Mouse (Mus musculus): ENCODE results near the gene Agpat2. TPM values are rescaled to one million over a fixed set of nuclear protein-coding genes. Genes with fewer than 3 reads are reported as not detected.

The Agpat2 gene
- polyA plus RNA-seq, 1 experiment from 2014 or later = 18.4 TPM

GRCm38 (mm10) chr2:26594934-26595724 lies 9.1 kb downstream of the Agpat2 start:
- no peak overlapping the region for H3K4me2 ChIP-seq
- 64% methylated on average over 6 of the region's 6 CpGs for WGBS
- H3K9ac ChIP-seq = no peak overlapping the region
- H3K9me3 ChIP-seq (replicated peaks) = no peaks in the 10 kb centered on the region
- peaks cover 51% of the 10 kb centered on the region for H3K36me3 ChIP-seq
- H3K27me3 ChIP-seq (replicated peaks) = no peaks in the 10 kb centered on the region
- no peak overlapping the region for H3K4me3 ChIP-seq
- no peak overlapping the region for H3K27ac ChIP-seq (ENCODE audit: poor library complexity, severe bottlenecking)
- peak; percentile 49 for ATAC-seq (ENCODE audit: insufficient number of reproducible peaks, low FRiP score)
- peaks cover 6% of the 10 kb centered on the region; the same call in 1 of the 2 replicates for H3K4me1 ChIP-seq (replicated peaks)

- H3K4me2 ChIP-seq = no peak overlapping the region
- WGBS = 76% methylated on average over 7 of the region's 7 CpGs
- H3K4me3 ChIP-seq = no peak overlapping the region
- peak; percentile 5; the same call in 1 of the 2 replicates for ATAC-seq (ENCODE audit: insufficient number of reproducible peaks, low FRiP score)
- H3K36me3 ChIP-seq = peaks cover 55% of the 10 kb centered on the region
- H3K27ac ChIP-seq (ENCODE audit: poor library complexity, severe bottlenecking) = no peak overlapping the region
- H3K9me3 ChIP-seq (replicated peaks) = no peaks in the 10 kb centered on the region
- H3K9ac ChIP-seq = no peak overlapping the region
- H3K4me1 ChIP-seq (replicated peaks) = peaks cover 9% of the 10 kb centered on the region; the same call in 1 of the 2 replicates
- no peaks in the 10 kb centered on the region for H3K27me3 ChIP-seq (replicated peaks)
These were observed 9.7 kb downstream of the Agpat2 start for GRCm38 (mm10) chr2:26594461-26594933.

- Histone ChIP-seq H3K4me3 (no peak overlapping the region), H3K4me1 (replicated peaks) (peaks cover 11% of the 10 kb centered on the region; the same call in 1 of the 2 replicates), H3K27me3 (replicated peaks) (no peaks in the 10 kb centered on the region), H3K4me2 (no peak overlapping the region), H3K9me3 (replicated peaks) (no peaks in the 10 kb centered on the region), H3K27ac (ENCODE audit: poor library complexity, severe bottlenecking) (no peak overlapping the region), H3K36me3 (peaks cover 58% of the 10 kb centered on the region), H3K9ac (no peak overlapping the region)
- 59% methylated on average over 9 of the region's 9 CpGs for WGBS
- ATAC-seq (ENCODE audit: insufficient number of reproducible peaks, low FRiP score) = no peak
These were observed 10.2 kb downstream of the Agpat2 start for GRCm38 (mm10) chr2:26594022-26594346.

GRCm38 (mm10) chr2:26593211-26594021 lies 10.8 kb downstream of the Agpat2 start:
- ATAC-seq (ENCODE audit: insufficient number of reproducible peaks, low FRiP score) = no peak
- no peaks in the 10 kb centered on the region for H3K9me3 ChIP-seq (replicated peaks)

GRCm38 (mm10) chr2:26591416-26591815 lies 12.8 kb downstream of the Agpat2 start:
- WGBS = 77% methylated on average over 12 of the region's 12 CpGs
- Histone ChIP-seq H3K9ac (peak overlapping the region; percentile 36; the same call in 1 of the 2 replicates), H3K4me3 (no peak overlapping the region), H3K9me3 (replicated peaks) (no peaks in the 10 kb centered on the region), H3K27me3 (replicated peaks) (no peaks in the 10 kb centered on the region), H3K27ac (ENCODE audit: poor library complexity, severe bottlenecking) (peak overlapping the region; percentile 11; the same call in 1 of the 2 replicates), H3K4me1 (replicated peaks) (peaks cover 33% of the 10 kb centered on the region), H3K36me3 (peaks cover 60% of the 10 kb centered on the region), H3K4me2 (no peak overlapping the region)
- no peak for ATAC-seq (ENCODE audit: insufficient number of reproducible peaks, low FRiP score)

More at GRCm38 (mm10) chr2:26593211-26594021, 10.8 kb downstream of the Agpat2 start:
- H3K36me3 ChIP-seq = peaks cover 58% of the 10 kb centered on the region
- H3K4me3 ChIP-seq = no peak overlapping the region
- WGBS = 62% methylated on average over 9 of the region's 9 CpGs
- peaks cover 17% of the 10 kb centered on the region for H3K4me1 ChIP-seq (replicated peaks)
- H3K27me3 ChIP-seq (replicated peaks) = no peaks in the 10 kb centered on the region
- H3K4me2 ChIP-seq = no peak overlapping the region
- no peak overlapping the region for H3K27ac ChIP-seq (ENCODE audit: poor library complexity, severe bottlenecking)
- H3K9ac ChIP-seq = no peak overlapping the region

GRCm38 (mm10) chr2:26590962-26591361 lies 13.3 kb downstream of the Agpat2 start:
- H3K4me2 ChIP-seq = peak overlapping the region; percentile 16
- WGBS = 90% methylated on average over 7 of the region's 7 CpGs
- peak overlapping the region; percentile 36; the same call in 1 of the 2 replicates for H3K9ac ChIP-seq
- H3K4me1 ChIP-seq (replicated peaks) = peaks cover 37% of the 10 kb centered on the region
- no peaks in the 10 kb centered on the region for H3K9me3 ChIP-seq (replicated peaks)
- H3K4me3 ChIP-seq = no peak overlapping the region
- no peak for ATAC-seq (ENCODE audit: insufficient number of reproducible peaks, low FRiP score)
- no peaks in the 10 kb centered on the region for H3K27me3 ChIP-seq (replicated peaks)
- H3K36me3 ChIP-seq = peaks cover 57% of the 10 kb centered on the region
- H3K27ac ChIP-seq (ENCODE audit: poor library complexity, severe bottlenecking) = peak overlapping the region; percentile 11

- Histone ChIP-seq H3K4me1 (replicated peaks) (peaks cover 37% of the 10 kb centered on the region), H3K27me3 (replicated peaks) (no peaks in the 10 kb centered on the region), H3K4me3 (no peak overlapping the region), H3K9ac (no peak overlapping the region), H3K36me3 (peaks cover 57% of the 10 kb centered on the region), H3K9me3 (replicated peaks) (no peaks in the 10 kb centered on the region), H3K4me2 (peak overlapping the region; percentile 80), H3K27ac (ENCODE audit: poor library complexity, severe bottlenecking) (no peak overlapping the region)
- no peak for ATAC-seq (ENCODE audit: insufficient number of reproducible peaks, low FRiP score)
- WGBS = 87% methylated on average over 7 of the region's 7 CpGs
These were observed 13.9 kb downstream of the Agpat2 start for GRCm38 (mm10) chr2:26590282-26590681.

GRCm38 (mm10) chr2:26589284-26589683 lies 14.9 kb downstream of the Agpat2 start:
- Histone ChIP-seq H3K4me2 (peak overlapping the region; percentile 80), H3K4me3 (peak overlapping the region; percentile 69), H3K27ac (ENCODE audit: poor library complexity, severe bottlenecking) (peak overlapping the region; percentile 90), H3K9ac (peak overlapping the region; percentile 86; the same call in 1 of the 2 replicates), H3K27me3 (replicated peaks) (no peaks in the 10 kb centered on the region), H3K36me3 (peaks cover 51% of the 10 kb centered on the region), H3K9me3 (replicated peaks) (no peaks in the 10 kb centered on the region), H3K4me1 (replicated peaks) (peaks cover 37% of the 10 kb centered on the region)
- 81% methylated on average over 10 of the region's 10 CpGs for WGBS
- no peak for ATAC-seq (ENCODE audit: insufficient number of reproducible peaks, low FRiP score)

- Histone ChIP-seq H3K9me3 (replicated peaks) (no peaks in the 10 kb centered on the region), H3K36me3 (peaks cover 46% of the 10 kb centered on the region), H3K27me3 (replicated peaks) (no peaks in the 10 kb centered on the region), H3K4me3 (peak overlapping the region; percentile 69), H3K4me1 (replicated peaks) (peaks cover 42% of the 10 kb centered on the region), H3K27ac (ENCODE audit: poor library complexity, severe bottlenecking) (peak overlapping the region; percentile 90), H3K9ac (peak overlapping the region; percentile 86), H3K4me2 (peak overlapping the region; percentile 80)
- whole genome bisulfite sequencing = 21% methylated on average over 4 of the region's 4 CpGs
- no peak for ATAC-seq (ENCODE audit: insufficient number of reproducible peaks, low FRiP score)
These were observed 15.6 kb downstream of the Agpat2 start for GRCm38 (mm10) chr2:26588573-26588972.

GRCm38 (mm10) chr2:26587044-26587405 lies 17.2 kb downstream of the Agpat2 start:
- no peaks in the 10 kb centered on the region for H3K9me3 ChIP-seq (replicated peaks)
- peak overlapping the region; percentile 86 for H3K9ac ChIP-seq
- H3K4me3 ChIP-seq = peak overlapping the region; percentile 69
- no peaks in the 10 kb centered on the region for H3K27me3 ChIP-seq (replicated peaks)
- 4% methylated on average over 11 of the region's 11 CpGs for WGBS
- peaks cover 31% of the 10 kb centered on the region for H3K36me3 ChIP-seq
- peaks cover 54% of the 10 kb centered on the region for H3K4me1 ChIP-seq (replicated peaks)
- peak overlapping the region; percentile 90 for H3K27ac ChIP-seq (ENCODE audit: poor library complexity, severe bottlenecking)
- H3K4me2 ChIP-seq = peak overlapping the region; percentile 80
- 0 out of 2 replicates have a peak, but pooled peaks have one; percentile 2 for ATAC-seq (ENCODE audit: insufficient number of reproducible peaks, low FRiP score)
